Mouse (Mus musculus): Measurements from ENCODE around the gene Alg1. TPM values are rescaled to one million over a fixed set of nuclear protein-coding genes. Genes with fewer than 3 reads are reported as not detected.

Gene Alg1
- polyA plus RNA-seq, 1 experiment from 2014 or later: 29.0 TPM

DNA sequence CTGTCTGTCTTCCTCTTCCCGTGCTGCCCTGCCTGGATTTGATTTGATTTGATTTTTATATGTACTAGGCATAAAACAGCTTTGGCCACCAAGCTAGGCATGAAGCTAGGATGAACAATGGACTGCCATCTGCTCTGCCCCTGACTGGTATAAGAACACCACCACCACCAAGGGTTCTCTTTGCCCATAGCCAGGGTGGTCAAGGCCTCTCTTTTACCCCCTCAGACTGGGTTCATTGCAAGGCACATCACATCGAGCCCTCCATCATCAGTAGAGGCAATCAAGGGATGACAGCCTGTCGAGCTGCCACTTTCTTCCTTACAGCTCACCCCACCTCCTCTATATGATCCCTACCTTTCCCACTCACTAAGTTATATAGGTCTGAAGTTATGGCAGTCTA is 39.0 kb downstream of the Alg1 start:
- Histone ChIP-seq H3K4me1 (ENCODE audit: control insufficient read depth, insufficient read depth, low read length) (no peaks in the 10 kb centered on the region), H3K27me3 (ENCODE audit: control insufficient read depth, insufficient read depth, low read length) (no peaks in the 10 kb centered on the region), H3K36me3 (ENCODE audit: control insufficient read depth, insufficient read depth) (no peaks in the 10 kb centered on the region), H3K9ac (ENCODE audit: low read length) (no peak overlapping the region), H3K27ac (ENCODE audit: low read length) (no peak overlapping the region), H3K4me2 (ENCODE audit: low read depth, low read length) (no peak overlapping the region), H3K9me3 (replicated peaks; ENCODE audit: control insufficient read depth, low read length) (no peaks in the 10 kb centered on the region), H3K4me3 (ENCODE audit: low read length) (no peak overlapping the region)
- no peak for ATAC-seq (replicated peaks; ENCODE audit: extremely low read depth, insufficient read depth, low FRiP score)
- 70% methylated on average over 3 of the region's 3 CpGs for WGBS

DNA sequence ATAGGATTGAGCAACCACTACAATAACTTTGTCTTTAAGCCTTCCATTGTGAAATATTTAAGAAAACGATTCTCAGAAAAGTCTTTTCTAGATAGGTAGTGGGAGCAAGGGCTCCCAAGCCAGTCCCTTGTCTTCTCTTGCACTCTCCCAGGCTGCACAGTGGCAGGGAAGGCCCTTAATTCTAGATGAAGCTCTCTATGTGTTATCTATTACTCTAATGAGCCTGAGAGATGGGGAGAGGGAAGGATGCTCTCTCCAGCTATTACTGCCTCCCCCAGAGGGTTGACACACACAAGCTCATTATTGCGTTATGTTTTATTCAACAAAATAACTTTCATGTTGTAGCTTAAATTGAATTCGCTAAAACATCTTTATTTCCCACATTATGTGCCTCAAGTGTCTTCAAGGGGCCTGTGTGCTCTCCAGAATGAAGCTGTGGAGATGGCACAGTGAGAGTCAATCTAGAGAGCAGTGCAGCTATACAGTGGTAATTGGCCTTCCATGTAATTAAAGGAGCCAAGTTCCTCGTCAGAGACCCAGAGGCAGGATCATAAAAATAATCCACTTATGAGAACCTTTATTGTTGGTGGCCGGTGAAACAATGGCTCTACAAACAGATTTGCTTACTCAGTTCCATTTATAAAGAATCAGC is 46.3 kb downstream of the Alg1 start:
- no peaks in the 10 kb centered on the region; the same call in 1 of the 2 replicates for H3K27me3 ChIP-seq (ENCODE audit: control insufficient read depth, insufficient read depth, low read length)
- no peaks in the 10 kb centered on the region for H3K9me3 ChIP-seq (replicated peaks; ENCODE audit: control insufficient read depth, low read length)
- H3K27ac ChIP-seq (ENCODE audit: low read length): no peak overlapping the region
- H3K36me3 ChIP-seq (ENCODE audit: control insufficient read depth, insufficient read depth): no peaks in the 10 kb centered on the region
- no peak overlapping the region for H3K4me2 ChIP-seq (ENCODE audit: low read depth, low read length)
- H3K4me1 ChIP-seq (ENCODE audit: control insufficient read depth, insufficient read depth, low read length): no peaks in the 10 kb centered on the region
- WGBS: 79% methylated on average over 5 of the region's 5 CpGs
- no peak for ATAC-seq (replicated peaks; ENCODE audit: extremely low read depth, insufficient read depth, low FRiP score)
- no peak overlapping the region for H3K4me3 ChIP-seq (ENCODE audit: low read length)
- no peak overlapping the region for H3K9ac ChIP-seq (ENCODE audit: low read length)

DNA sequence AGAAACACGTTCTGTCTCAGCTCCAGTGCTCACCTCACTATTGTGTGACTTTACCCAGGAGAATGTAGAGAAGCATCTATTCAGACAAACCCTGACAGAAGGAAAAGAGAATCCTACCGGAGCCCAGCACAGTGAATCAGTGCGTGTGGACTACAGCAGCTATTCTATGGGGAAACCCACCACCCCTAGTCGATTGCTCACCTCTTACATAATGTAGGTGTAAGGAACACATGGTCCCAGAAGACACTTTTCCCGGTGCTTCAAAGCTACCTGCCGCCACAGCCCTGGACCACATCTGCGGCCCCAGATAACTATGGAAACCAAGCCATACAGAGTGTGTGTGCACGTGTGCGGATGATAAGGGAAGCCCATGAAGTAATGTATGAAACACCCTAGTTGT is 49.3 kb downstream of the Alg1 start:
- H3K4me2 ChIP-seq (ENCODE audit: low read depth, low read length): no peak overlapping the region
- H3K27me3 ChIP-seq (ENCODE audit: control insufficient read depth, insufficient read depth, low read length): no peaks in the 10 kb centered on the region; the same call in 1 of the 2 replicates

DNA sequence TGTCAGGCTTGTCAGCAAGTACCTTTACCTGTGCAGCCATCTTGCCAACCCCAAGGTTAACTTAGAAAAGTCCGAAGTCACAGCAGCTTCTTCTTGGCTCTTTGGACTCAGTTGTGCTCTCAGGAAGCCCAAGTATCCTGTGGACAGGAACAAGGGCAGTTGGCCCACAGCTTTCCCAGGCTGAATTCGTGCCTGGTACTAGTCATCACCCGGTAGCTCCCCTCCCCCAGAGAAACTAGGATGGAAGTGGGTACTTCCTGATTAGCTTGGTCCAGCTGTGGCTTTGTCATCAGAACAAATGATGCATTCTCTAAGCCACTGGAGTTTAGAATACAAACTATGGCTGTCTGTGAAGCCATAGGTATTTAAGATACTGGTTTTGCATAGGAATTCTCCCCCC is 52.0 kb downstream of the Alg1 start:
- Histone ChIP-seq H3K27ac (ENCODE audit: low read length) (no peak overlapping the region), H3K9me3 (replicated peaks; ENCODE audit: control insufficient read depth, low read length) (no peaks in the 10 kb centered on the region), H3K4me2 (ENCODE audit: low read depth, low read length) (no peak overlapping the region), H3K4me3 (ENCODE audit: low read length) (no peak overlapping the region), H3K4me1 (ENCODE audit: control insufficient read depth, insufficient read depth, low read length) (no peaks in the 10 kb centered on the region), H3K27me3 (ENCODE audit: control insufficient read depth, insufficient read depth, low read length) (no peaks in the 10 kb centered on the region; the same call in 1 of the 2 replicates), H3K9ac (ENCODE audit: low read length) (no peak overlapping the region), H3K36me3 (ENCODE audit: control insufficient read depth, insufficient read depth) (no peaks in the 10 kb centered on the region)
- 44% methylated on average over 3 of the region's 3 CpGs for WGBS
- ATAC-seq (replicated peaks; ENCODE audit: extremely low read depth, insufficient read depth, low FRiP score): no peak

More for the DNA sequence above, 49.3 kb downstream of the Alg1 start:
- Histone ChIP-seq H3K9ac (ENCODE audit: low read length) (no peak overlapping the region), H3K4me1 (ENCODE audit: control insufficient read depth, insufficient read depth, low read length) (no peaks in the 10 kb centered on the region), H3K36me3 (ENCODE audit: control insufficient read depth, insufficient read depth) (no peaks in the 10 kb centered on the region), H3K4me3 (ENCODE audit: low read length) (no peak overlapping the region), H3K27ac (ENCODE audit: low read length) (no peak overlapping the region), H3K9me3 (replicated peaks; ENCODE audit: control insufficient read depth, low read length) (no peaks in the 10 kb centered on the region)
- no peak for ATAC-seq (replicated peaks; ENCODE audit: extremely low read depth, insufficient read depth, low FRiP score)
- WGBS: 81% methylated on average over 9 of the region's 9 CpGs

Small RNAs within 50 kb of the gene (microRNA-seq; reads per million reads assigned to microRNA genes)
- gene Gm23689: not detected
- not detected for gene Gm26095
- not detected for gene Mir6364

Other genes starting within 250 kb of the Alg1 start
- gene Sept12, start 235.8 kb upstream of the Alg1 start, polyA plus RNA-seq (2015; fragmentation: Nextera tagmentation; extraction: Ambion mirVana): not detected in 2 replicates
- gene Smim22, start 226.3 kb upstream of the Alg1 start, polyA plus RNA-seq (2015; fragmentation: Nextera tagmentation; extraction: Ambion mirVana): 3.5 and 5.4 TPM in 2 replicates
- gene Rogdi, start 220.1 kb upstream of the Alg1 start, polyA plus RNA-seq (2015; fragmentation: Nextera tagmentation; extraction: Ambion mirVana): 55.1 and 58.9 TPM in 2 replicates
- gene Glyr1, start 183.8 kb upstream of the Alg1 start, polyA plus RNA-seq (2015; fragmentation: Nextera tagmentation; extraction: Ambion mirVana): 90.5 and 95.8 TPM in 2 replicates
- gene Ubn1, start 183.6 kb upstream of the Alg1 start, polyA plus RNA-seq (2015; fragmentation: Nextera tagmentation; extraction: Ambion mirVana): 13.4 and 14.0 TPM in 2 replicates
- 1.9 and 2.3 TPM in 2 replicates for gene Ppl, start 101.2 kb upstream of the Alg1 start, polyA plus RNA-seq (2015; fragmentation: Nextera tagmentation; extraction: Ambion mirVana)
- gene Sec14l5, start 86.5 kb upstream of the Alg1 start, polyA plus RNA-seq (2015; fragmentation: Nextera tagmentation; extraction: Ambion mirVana): 0.08 and 0.14 TPM in 2 replicates
- gene Nagpa, start 29.6 kb upstream of the Alg1 start, polyA plus RNA-seq (2015; fragmentation: Nextera tagmentation; extraction: Ambion mirVana): 17.7 and 18.1 TPM in 2 replicates
- 7.2 and 12.9 TPM in 2 replicates for gene AU021092, start 11.3 kb upstream of the Alg1 start, polyA plus RNA-seq (2015; fragmentation: Nextera tagmentation; extraction: Ambion mirVana)
- 25.7 and 26.2 TPM in 2 replicates for gene Eef2kmt, start 22.4 kb downstream of the Alg1 start, polyA plus RNA-seq (2015; fragmentation: Nextera tagmentation; extraction: Ambion mirVana)